In genomic region chr2:30056736-30057135, GRCm38 (mm10) we compare ENCODE assay signal across 14 mouse cellular contexts.
"Had no signal": no experiment of that assay in that cellular context is flagged by ENCODE, and none has a peak within 500 bp of the region (broad histone marks: within the 10 kb centered on the region; RNA-seq: fewer than 3 reads in every experiment).

No protein-coding gene starts in this region.

- H3K36me3 ChIP-seq: limb, embryonic 12.5 days; limb, embryonic 15.5 days; midbrain, embryonic 10.5 days had no signal

- DNase-seq: kidney, postnatal 14 days; left cerebral cortex, postnatal 4 days; right cerebral cortex, postnatal 14 days; right cerebral cortex, postnatal 4 days; thymus, adult 18-20 months; thymus, postnatal 36 days had no signal

- H3K27ac ChIP-seq: limb, embryonic 12.5 days; limb, embryonic 15.5 days; liver, embryonic 14.5 days; midbrain, embryonic 10.5 days; stomach, postnatal 0 days had no signal

- H3K27me3 ChIP-seq: limb, embryonic 12.5 days; limb, embryonic 15.5 days; megakaryocyte, embryonic 14.5 days had no signal

- H3K9me3 ChIP-seq: limb, embryonic 12.5 days; limb, embryonic 15.5 days; megakaryocyte, embryonic 14.5 days; midbrain, embryonic 10.5 days had no signal

- H3K4me3 ChIP-seq: limb, embryonic 12.5 days; limb, embryonic 15.5 days; megakaryocyte, embryonic 14.5 days; midbrain, embryonic 10.5 days had no signal

- H3K9ac ChIP-seq: limb, embryonic 12.5 days; limb, embryonic 15.5 days; liver, embryonic 14.5 days; liver, postnatal 0 days; lung, embryonic 14.5 days had no signal
